Mouse (Mus musculus): Measurements from ENCODE around the gene Mgat4a.
A peak's percentile ranks its signal among the peaks of the same experiment; 100 is the strongest.

Gene Mgat4a

GRCm38 (mm10) chr1:37540810-37541658 lies at the start of gene Mgat4a:
Mgat4a (minus strand) TSS chr1:37541016.
- no peak for DNase-seq (ENCODE audit: low read depth)

- peak; percentile 81 for DNase-seq (ENCODE audit: low read depth)
Observed at GRCm38 (mm10) chr1:37585809-37586480, 45.1 kb upstream of the Mgat4a start.

GRCm38 (mm10) chr1:37583795-37584464 lies 43.1 kb upstream of the Mgat4a start:
- no peak for DNase-seq (ENCODE audit: low read depth)

GRCm38 (mm10) chr1:37583167-37583566 lies 42.4 kb upstream of the Mgat4a start:
- no peak for DNase-seq (ENCODE audit: low read depth)

- DNase-seq (ENCODE audit: low read depth), result no peak
Observed at GRCm38 (mm10) chr1:37579686-37580085, 38.9 kb upstream of the Mgat4a start.

GRCm38 (mm10) chr1:37572528-37573272 lies 31.9 kb upstream of the Mgat4a start:
- no peak for DNase-seq (ENCODE audit: low read depth)

- DNase-seq (ENCODE audit: low read depth), result no peak
Observed at GRCm38 (mm10) chr1:37568379-37568778, 27.6 kb upstream of the Mgat4a start.

GRCm38 (mm10) chr1:37566754-37567153 lies 25.9 kb upstream of the Mgat4a start:
- no peak for DNase-seq (ENCODE audit: low read depth)

GRCm38 (mm10) chr1:37566344-37566743 lies 25.5 kb upstream of the Mgat4a start:
- DNase-seq (ENCODE audit: low read depth), result no peak

- no peak for DNase-seq (ENCODE audit: low read depth)
Observed at GRCm38 (mm10) chr1:37565396-37565795, 24.6 kb upstream of the Mgat4a start.

GRCm38 (mm10) chr1:37561955-37562354 lies 21.1 kb upstream of the Mgat4a start:
- DNase-seq (ENCODE audit: low read depth), result no peak

GRCm38 (mm10) chr1:37560356-37560755 lies 19.5 kb upstream of the Mgat4a start:
- no peak for DNase-seq (ENCODE audit: low read depth)

- no peak for DNase-seq (ENCODE audit: low read depth)
Observed at GRCm38 (mm10) chr1:37551986-37552385, 11.2 kb upstream of the Mgat4a start.

GRCm38 (mm10) chr1:37549501-37549900 lies 8.7 kb upstream of the Mgat4a start:
- no peak for DNase-seq (ENCODE audit: low read depth)

- no peak for DNase-seq (ENCODE audit: low read depth)
Observed at GRCm38 (mm10) chr1:37546398-37547051, 5.7 kb upstream of the Mgat4a start.

- DNase-seq (ENCODE audit: low read depth), result no peak
Observed at GRCm38 (mm10) chr1:37544251-37544650, 3.4 kb upstream of the Mgat4a start.

GRCm38 (mm10) chr1:37543057-37543456 lies 2.2 kb upstream of the Mgat4a start:
- DNase-seq (ENCODE audit: low read depth), result no peak

GRCm38 (mm10) chr1:37539968-37540809 lies 627 bp downstream of the Mgat4a start:
- no peak for DNase-seq (ENCODE audit: low read depth)

GRCm38 (mm10) chr1:37534532-37535108 lies 6.2 kb downstream of the Mgat4a start:
- DNase-seq (ENCODE audit: low read depth), result no peak

- no peak for DNase-seq (ENCODE audit: low read depth)
Observed at GRCm38 (mm10) chr1:37533181-37533580, 7.6 kb downstream of the Mgat4a start.
